Mouse (Mus musculus): ENCODE results near the gene Samd3.

- TF ChIP-seq CTCF (IDR thresholded peaks at IDR 0.05; ENCODE audit: low read depth) (no peak), EP300 (IDR thresholded peaks at IDR 0.05; ENCODE audit: low read depth) (no peak)
Observed at GRCm38 (mm10) chr10:26226241-26226640, 3.3 kb upstream of the Samd3 start.
